Mouse (Mus musculus): Measurements from ENCODE around the gene Gm21834. TPM values are rescaled to one million over a fixed set of nuclear protein-coding genes. Genes with fewer than 3 reads are reported as not detected.

Gm21834 gene
- not detected for total RNA-seq (2021)

DNA sequence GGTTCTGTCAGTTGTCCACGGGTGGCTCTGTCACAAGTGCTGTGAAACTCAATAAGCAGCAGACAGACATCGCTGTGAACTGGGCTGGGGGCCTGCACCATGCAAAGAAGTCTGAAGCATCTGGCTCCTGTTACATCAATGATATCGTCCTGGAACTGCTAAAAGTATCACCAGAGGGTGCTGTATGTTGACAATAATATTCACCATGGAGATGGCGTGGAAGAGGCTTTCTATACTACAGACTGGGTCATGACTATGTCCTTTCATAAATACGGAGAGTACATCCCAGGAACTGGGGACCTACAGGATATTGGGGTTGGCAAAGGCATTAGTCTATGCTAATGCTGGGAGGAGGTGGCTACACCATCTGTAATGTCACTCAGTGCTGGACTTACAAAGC is at the start of gene Gm21834:
Gene Gm21834, minus strand, starts transcription at position 101 of the 400 bp plus-strand sequence.
- intact Hi-C loops (cut with DNase I), result no loop called here
- DNase-seq, result no peak

DNA sequence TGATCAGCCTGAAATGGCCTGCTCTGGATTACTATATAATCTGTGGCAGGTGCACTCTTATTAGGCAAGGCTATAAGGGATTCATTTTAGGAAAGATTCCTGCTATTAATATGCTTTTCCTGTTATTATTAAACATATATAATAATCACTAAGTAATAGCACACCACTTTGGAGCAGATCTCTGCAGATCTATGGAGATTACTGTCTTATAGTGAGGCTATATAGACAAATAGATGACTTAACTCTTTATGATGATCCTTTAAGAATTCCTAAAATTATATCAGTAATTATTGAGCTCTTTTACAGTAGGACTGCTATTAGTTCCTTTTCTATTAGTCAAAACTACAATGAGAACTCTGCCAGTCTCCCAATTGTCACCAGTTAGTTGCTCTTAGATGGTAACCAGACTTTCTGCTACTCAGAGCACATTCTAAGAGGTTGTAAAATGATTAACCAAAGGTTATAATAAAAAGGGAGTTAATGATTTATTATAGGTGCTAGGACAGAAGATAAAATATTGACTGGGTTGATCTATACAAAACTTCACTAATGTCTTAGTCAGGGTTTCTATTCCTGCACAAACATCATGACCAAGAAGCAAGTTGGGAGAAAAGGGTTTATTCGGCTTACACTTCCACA is 46.3 kb upstream of the Gm21834 start:
- intact Hi-C loops (cut with DNase I), result no loop called here
- DNase-seq, result no peak

DNA sequence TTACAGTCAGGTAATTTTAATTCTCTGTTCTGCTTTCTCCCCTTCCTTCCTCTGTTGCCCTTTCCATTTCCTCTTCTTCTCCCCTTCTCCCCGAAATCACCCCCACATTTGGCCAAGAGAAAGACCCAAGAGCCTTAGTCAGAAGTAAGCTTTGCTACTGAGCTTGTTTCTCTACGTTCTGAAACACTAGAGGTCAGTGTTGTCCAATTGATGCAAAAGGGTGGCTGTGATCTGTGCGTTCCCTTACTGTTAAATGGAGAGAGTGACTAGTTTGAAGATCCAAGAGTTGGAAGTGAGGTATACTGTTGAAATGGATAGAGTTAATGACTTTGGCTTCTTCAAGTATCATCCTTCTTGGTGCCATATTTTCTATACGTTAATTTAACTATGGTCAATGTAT is 28.9 kb upstream of the Gm21834 start:
- DNase-seq, result no peak
- intact Hi-C loops (cut with DNase I), result no loop called here

DNA sequence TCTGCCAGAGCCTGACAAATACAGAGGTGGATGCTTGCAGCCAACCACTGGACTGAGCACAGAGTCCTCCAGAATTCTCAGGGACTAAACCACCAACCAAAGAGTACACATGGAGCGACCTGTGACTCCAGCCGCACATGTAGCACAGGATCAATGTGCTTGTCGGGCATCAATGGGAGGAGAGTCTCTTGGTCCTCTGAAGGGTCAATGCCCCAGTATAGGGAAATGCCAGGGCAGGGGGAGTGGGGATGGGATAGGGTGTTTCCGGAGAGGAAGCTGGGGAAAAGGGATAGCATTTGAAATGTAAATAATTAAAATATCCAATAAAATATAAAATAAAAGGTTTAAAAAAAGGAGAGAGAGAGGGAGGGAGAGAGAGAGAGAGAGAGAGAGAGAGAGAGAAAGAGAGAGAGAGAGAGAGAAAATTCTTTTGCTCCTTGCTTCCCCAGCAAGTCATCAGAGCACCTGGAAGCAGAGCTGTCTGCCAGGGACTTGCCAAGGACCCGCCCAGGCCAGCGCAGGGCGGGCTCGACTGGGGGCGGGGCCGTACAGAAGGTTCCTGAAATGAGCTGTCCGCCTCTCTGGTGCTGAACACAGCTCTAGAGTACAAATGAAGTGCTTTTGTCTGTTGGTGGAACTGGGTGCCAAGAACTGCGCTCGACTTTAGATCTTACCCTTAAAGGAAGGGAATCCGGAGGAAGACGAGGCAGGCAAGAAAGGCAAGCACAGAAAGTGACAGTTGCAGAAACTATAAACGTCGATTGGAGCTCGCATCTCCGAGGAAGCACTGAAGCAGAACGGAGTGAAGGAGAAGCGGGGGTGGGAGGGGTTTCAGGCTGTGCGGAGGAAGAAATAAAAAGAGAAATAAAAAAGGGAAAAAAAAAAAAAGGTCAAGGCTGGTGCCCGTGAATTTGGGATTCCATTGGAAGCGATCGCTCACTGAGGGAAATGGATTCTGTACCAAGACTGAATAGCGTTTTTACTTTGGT is 26.9 kb upstream of the Gm21834 start, which contains the start of gene Cntnap5c:
Gene Cntnap5c, plus strand, starts transcription at position 949 of the 989 bp plus-strand sequence.
- DNase-seq, result no peak
- intact Hi-C loops (cut with DNase I), result no loop called here

- intact Hi-C loops (cut with DNase I), result no loop called here
These were observed 25.3 kb upstream of the Gm21834 start for GRCm38 (mm10) chr17:57767306-57767705.

DNA sequence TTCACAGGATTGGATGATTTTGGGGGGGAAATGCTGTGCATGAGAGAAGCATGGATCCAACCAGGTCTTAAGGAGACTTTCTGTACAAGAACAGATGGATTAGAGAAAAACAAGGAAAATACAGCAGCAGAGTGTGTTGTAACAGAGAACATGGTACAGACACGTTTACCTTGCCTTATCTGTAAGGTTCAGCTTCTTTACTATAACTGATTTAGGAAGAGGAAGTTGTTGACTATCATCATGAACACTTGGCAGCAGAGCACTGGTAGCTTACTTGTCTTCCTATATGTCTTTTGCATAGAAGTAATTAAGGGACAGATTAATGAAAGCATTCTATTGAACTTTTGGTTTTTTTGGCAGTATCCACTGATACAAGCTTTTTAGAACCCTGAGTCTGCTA is 16.0 kb upstream of the Gm21834 start:
- intact Hi-C loops (cut with DNase I), result no loop called here
- no peak for DNase-seq

More at GRCm38 (mm10) chr17:57767306-57767705, 25.3 kb upstream of the Gm21834 start:
- DNase-seq, result no peak

GRCm38 (mm10) chr17:57694791-57695190 is 47.2 kb downstream of the Gm21834 start:
- no peak for DNase-seq
- intact Hi-C loops (cut with DNase I), result no loop called here

Other genes with a start within 250 kb of the Gm21834 start
- under 1 TPM in 1 of 2 experiments, not detected in 1; 0.03 TPM for gene Vmn2r120, start 196.7 kb downstream of the Gm21834 start, total RNA-seq (2021)
- not detected for gene Cntnap5c, start 27.4 kb upstream of the Gm21834 start, total RNA-seq (2021)

Measured in heart, postnatal 36 days (tissue).